20 mouse cellular contexts compared by ENCODE assay signal in the genomic region with DNA sequence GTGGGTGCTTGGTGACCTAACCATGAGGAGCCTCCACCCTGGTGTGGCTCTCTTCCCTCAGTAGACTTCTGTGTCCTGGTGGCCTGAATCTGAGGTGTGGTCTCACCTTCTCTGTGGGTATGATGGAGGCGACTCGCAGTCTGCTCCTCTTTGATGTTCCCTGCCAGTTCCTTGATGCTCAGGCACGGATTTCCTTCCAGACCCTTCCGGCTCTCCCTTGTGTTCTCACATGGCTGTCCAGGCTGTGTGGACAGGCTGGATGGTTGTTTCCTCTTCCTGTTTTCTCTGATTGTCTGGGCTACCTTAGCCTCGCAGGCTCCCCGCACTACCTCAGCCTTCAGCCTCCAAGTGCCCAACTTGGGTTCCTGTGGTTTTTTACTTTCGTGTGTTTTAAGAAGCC. TPM values are rescaled to one million over a fixed set of nuclear protein-coding genes. Genes with fewer than 3 reads are reported as not detected.
DNase-seq lines count a peak whose midpoint lies in the region; ATAC-seq and TF ChIP-seq lines count a peak whose summit lies in the region.
"Had no signal": no experiment of that assay in that cellular context is flagged by ENCODE, and none has a peak within 500 bp of the region (broad histone marks: within the 10 kb centered on the region; RNA-seq: fewer than 3 reads in every experiment).

No protein-coding gene starts in this region.

- no peak for TF ChIP-seq CTCF in lung, adult 2 months (IDR thresholded peaks at IDR 0.05; ENCODE audit: insufficient read depth, low read length)
- TF ChIP-seq CTCF in cortical plate, adult 2 months (IDR thresholded peaks at IDR 0.05; ENCODE audit: extremely low read depth, insufficient read depth, low read length): no peak
- TF ChIP-seq CTCF in lung, postnatal 0 days (IDR thresholded peaks at IDR 0.05): no peak

- peaks cover 33% of the 10 kb centered on the region for H3K4me1 ChIP-seq in lung, embryonic 15.5 days
- peaks cover 42% of the 10 kb centered on the region for H3K4me1 ChIP-seq in lung, adult 2 months (ENCODE audit: control insufficient read depth, insufficient read depth, low read length)
- H3K4me1 ChIP-seq in cortical plate, adult 2 months (ENCODE audit: control insufficient read depth, insufficient read depth, low read length): peaks cover 37% of the 10 kb centered on the region
- peaks cover 38% of the 10 kb centered on the region for H3K4me1 ChIP-seq in lung, postnatal 0 days (ENCODE audit: insufficient read depth, low read depth, low read length)

- 0 out of 2 replicates have a peak overlapping the region, but pooled peaks have one; percentile 18 for H3K27ac ChIP-seq in lung, embryonic 15.5 days
- peak overlapping the region; percentile 65 for H3K27ac ChIP-seq in cortical plate, adult 2 months (ENCODE audit: insufficient read depth, low read length)
- no peak overlapping the region for H3K27ac ChIP-seq in lung, postnatal 0 days (ENCODE audit: low read length)
- H3K27ac ChIP-seq: forebrain, embryonic 13.5 days had no signal

- no peaks in the 10 kb centered on the region for H3K9me3 ChIP-seq in lung, embryonic 15.5 days
- H3K9me3 ChIP-seq in lung, postnatal 0 days (ENCODE audit: low read length): no peaks in the 10 kb centered on the region
- H3K9me3 ChIP-seq: embryonic facial prominence, embryonic 10.5 days; forebrain, embryonic 13.5 days had no signal

- TF ChIP-seq EP300 in lung, postnatal 0 days (IDR thresholded peaks at IDR 0.05): peak; percentile 60

- no peak for ATAC-seq in lung, embryonic 15.5 days (ENCODE audit: borderline replicate concordance, extremely low read depth, low FRiP score, low TSS enrichment)
- peak; percentile 19; the same call in 1 of the 2 replicates for ATAC-seq in lung, postnatal 0 days
- ATAC-seq: forebrain, embryonic 13.5 days; forebrain, postnatal 0 days had no signal

- peaks cover 6% of the 10 kb centered on the region; the same call in 1 of the 2 replicates for H3K36me3 ChIP-seq in lung, embryonic 15.5 days
- H3K36me3 ChIP-seq in lung, postnatal 0 days (ENCODE audit: insufficient read depth, low read length): peaks cover 11% of the 10 kb centered on the region; the same call in 1 of the 2 replicates

- H3K4me3 ChIP-seq in lung, embryonic 15.5 days: no peak overlapping the region
- H3K4me3 ChIP-seq in lung, adult 2 months (replicated peaks; ENCODE audit: extremely low read depth, low read depth, low read length): no peak overlapping the region
- H3K4me3 ChIP-seq in cortical plate, adult 2 months (ENCODE audit: insufficient read depth, low read length): no peak overlapping the region
- H3K4me3 ChIP-seq in lung, postnatal 0 days (ENCODE audit: low read depth, low read length): no peak overlapping the region
- H3K4me3 ChIP-seq: embryonic facial prominence, embryonic 10.5 days; forebrain, embryonic 13.5 days had no signal

- H3K4me2 ChIP-seq in lung, embryonic 15.5 days: no peak overlapping the region
- H3K4me2 ChIP-seq in lung, postnatal 0 days (replicated peaks; ENCODE audit: low read depth, low read length): no peak overlapping the region
- H3K4me2 ChIP-seq: forebrain, embryonic 13.5 days had no signal

- TF ChIP-seq POLR2A in lung, adult 2 months (IDR thresholded peaks at IDR 0.05; ENCODE audit: borderline replicate concordance, extremely low read depth, low read depth, low read length): no peak
- no peak for TF ChIP-seq POLR2A in cortical plate, adult 2 months (IDR thresholded peaks at IDR 0.05; ENCODE audit: extremely low read depth, insufficient read depth, low read length)

- H3K9ac ChIP-seq in lung, embryonic 15.5 days: no peak overlapping the region
- H3K9ac ChIP-seq in lung, postnatal 0 days (replicated peaks; ENCODE audit: low read depth): no peak overlapping the region
- H3K9ac ChIP-seq: forebrain, embryonic 13.5 days; forebrain, postnatal 0 days had no signal

- 72% methylated on average over 7 of the region's 7 CpGs for WGBS in lung, embryonic 15.5 days
- 51% methylated on average over 7 of the region's 7 CpGs for whole genome bisulfite sequencing in lung, adult 2 months
- 59% methylated on average over 7 of the region's 7 CpGs for WGBS in lung, postnatal 0 days

- H3K27me3 ChIP-seq in lung, embryonic 15.5 days: no peaks in the 10 kb centered on the region
- no peaks in the 10 kb centered on the region for H3K27me3 ChIP-seq in lung, postnatal 0 days (replicated peaks; ENCODE audit: insufficient read depth, low read length)
- H3K27me3 ChIP-seq: forebrain, embryonic 13.5 days had no signal

- DNase-seq in kidney, postnatal 25 days: peak; percentile 35 to 69
- no peak for DNase-seq in kidney, adult 18-20 months
- DNase-seq in lung, adult 2 months: no peak
- no peak for DNase-seq in lung, postnatal 0 days (ENCODE audit: low spot score)
- no peak for DNase-seq in frontal cortex, postnatal 14 days (ENCODE audit: low spot score in 2 of 2)
- DNase-seq in ovary, postnatal 36 days (ENCODE audit: low spot score): no peak
- DNase-seq: adrenal gland, adult 2 months; adrenal gland, postnatal 25 days; cerebellum, adult 18-20 months; cerebellum, adult 9-11 months; cerebellum, postnatal 36 days; forebrain, postnatal 0 days; gastrocnemius, postnatal 36 days; heart, adult 11 months; heart, postnatal 10 days; heart, postnatal 4 days had no signal

RNA-seq across cellular contexts. Expression of a gene that starts 16.3 kb away (rescaled TPM):
- polyA plus RNA-seq in lung, embryonic 15.5 days (2015; fragmentation: Nextera tagmentation; extraction: Ambion mirVana): 26.2 and 28.9 TPM in 2 replicates
- 83.7 and 92.9 TPM in 2 replicates for polyA plus RNA-seq in lung, adult 2 months (2012; rRNA removed)
- 234 and 253 TPM in 2 replicates for polyA plus RNA-seq in cortical plate, adult 2 months (2012; rRNA removed)
- polyA plus RNA-seq in lung, postnatal 0 days (2015; fragmentation: Nextera tagmentation; extraction: Ambion mirVana): 42.9 and 52.6 TPM in 2 replicates

RNA-seq across cellular contexts. Expression of a gene that starts 45.6 kb away (rescaled TPM):
- polyA plus RNA-seq in lung, embryonic 15.5 days (2015; fragmentation: Nextera tagmentation; extraction: Ambion mirVana): 99.3 and 100 TPM in 2 replicates
- 50.2 and 51.0 TPM in 2 replicates for polyA plus RNA-seq in lung, adult 2 months (2012; rRNA removed)
- 44.2 and 48.1 TPM in 2 replicates for polyA plus RNA-seq in cortical plate, adult 2 months (2012; rRNA removed)
- polyA plus RNA-seq in lung, postnatal 0 days (2015; fragmentation: Nextera tagmentation; extraction: Ambion mirVana): 83.6 and 89.9 TPM in 2 replicates

Comparison
In these comparisons a context has a peak if more than half of its experiments do, and no peak if none do; other contexts are left out.
1. DNase-seq: peak in kidney, postnatal 25 days (2 of 2); none in kidney, adult 18-20 months (single experiment), lung, adult 2 months (single experiment), lung, postnatal 0 days (single experiment), frontal cortex, postnatal 14 days (0 of 2) and ovary, postnatal 36 days (single experiment).